Mouse (Mus musculus) spleen, postnatal 4 days (tissue): Measurements from ENCODE around the gene Nmnat2.

Experiments
- DNase-seq, 2 experiments: peaks; one replicate each; pipeline ENCODE4 v3.0.0; 2022; ENCODE audit warnings: low spot score in 2 of 2

Nmnat2 gene

DNA sequence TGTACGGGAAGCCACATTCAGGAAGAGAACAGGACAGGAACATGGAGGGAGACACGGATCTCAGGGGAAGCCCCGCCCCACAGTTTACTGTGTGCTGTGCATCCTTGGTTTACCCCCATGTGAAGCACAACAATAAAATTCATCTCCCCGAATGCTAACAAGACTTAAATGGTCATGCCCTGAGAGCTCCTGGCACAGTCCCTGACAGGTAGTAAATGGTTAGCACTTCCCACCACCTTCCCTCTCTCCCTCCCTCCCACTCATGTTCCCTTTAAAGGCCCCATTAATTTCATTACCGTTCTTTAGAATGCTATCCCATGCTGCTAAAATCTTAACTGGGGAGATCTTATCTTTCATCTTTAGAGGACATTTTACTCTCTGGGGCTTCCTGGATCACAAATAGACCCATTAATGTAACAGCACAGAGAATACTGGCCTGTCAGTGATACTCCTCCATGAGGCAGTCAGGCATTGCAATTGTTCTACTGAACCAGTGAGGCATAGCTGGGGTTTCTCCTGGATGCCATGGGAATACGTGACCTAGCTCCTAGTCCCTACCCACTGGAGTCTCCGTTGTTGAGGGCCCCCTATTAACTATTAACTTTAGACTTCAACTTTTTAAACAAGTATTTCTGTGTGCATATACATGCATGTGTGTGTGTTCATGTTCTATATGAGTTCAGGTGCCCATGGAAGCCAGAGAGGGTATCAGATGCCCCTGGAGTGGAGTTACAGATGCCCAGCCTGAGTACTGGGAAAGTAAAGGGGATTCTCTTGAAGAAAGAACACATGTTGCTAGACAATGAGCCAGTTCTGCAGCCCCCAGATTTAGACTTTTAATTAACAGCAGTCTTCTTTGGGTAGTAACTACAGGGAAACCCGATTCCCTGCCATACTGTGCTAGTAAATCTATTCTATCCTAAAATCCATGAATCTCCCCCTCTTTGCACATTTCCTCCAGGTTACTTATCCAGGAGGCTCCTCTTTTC lies 170.8 kb downstream of the Nmnat2 start:
- DNase-seq = no peak

DNA sequence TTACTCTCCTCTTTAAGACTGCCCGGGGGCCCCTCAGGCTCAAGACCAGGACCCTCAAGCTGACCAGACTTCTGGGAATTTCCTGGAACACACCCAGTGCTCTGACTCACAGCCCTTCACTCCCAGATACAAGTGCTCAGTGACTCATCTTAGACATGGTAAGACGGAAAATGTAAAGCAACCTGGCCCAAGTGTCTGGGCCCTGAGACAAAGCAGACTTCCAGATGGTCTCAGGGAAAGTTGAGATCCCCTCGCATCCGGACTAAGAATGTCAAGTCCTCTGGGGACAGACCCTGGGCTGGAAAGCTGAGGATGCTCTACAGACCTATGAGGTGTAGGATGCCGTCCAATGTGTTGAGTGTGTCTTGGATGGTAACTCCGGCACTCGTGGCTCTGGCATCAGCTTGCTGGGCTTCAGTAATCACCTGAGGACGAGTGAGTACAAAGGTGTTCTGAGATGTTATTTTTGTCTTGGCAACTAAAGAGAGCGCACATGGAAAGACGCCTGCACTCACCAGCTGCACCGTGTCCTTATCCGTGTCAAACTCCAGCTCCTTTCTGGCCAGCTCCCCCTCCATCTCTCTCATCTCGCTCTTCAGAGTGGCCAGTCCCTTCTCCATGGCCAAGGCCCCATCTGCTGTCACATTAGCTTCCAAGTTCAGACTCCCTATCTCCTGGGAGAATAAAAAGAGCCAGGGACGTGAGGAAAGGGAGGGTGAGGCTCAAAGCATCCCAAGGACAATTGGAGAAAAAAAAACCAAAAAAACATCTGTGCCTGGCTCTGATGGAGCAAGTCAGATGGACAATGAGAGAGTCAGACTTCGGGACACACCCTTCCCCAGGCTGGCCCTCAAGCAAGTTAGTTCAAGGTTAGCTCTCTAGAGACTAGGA lies 171.9 kb downstream of the Nmnat2 start:
- DNase-seq = no peak

DNA sequence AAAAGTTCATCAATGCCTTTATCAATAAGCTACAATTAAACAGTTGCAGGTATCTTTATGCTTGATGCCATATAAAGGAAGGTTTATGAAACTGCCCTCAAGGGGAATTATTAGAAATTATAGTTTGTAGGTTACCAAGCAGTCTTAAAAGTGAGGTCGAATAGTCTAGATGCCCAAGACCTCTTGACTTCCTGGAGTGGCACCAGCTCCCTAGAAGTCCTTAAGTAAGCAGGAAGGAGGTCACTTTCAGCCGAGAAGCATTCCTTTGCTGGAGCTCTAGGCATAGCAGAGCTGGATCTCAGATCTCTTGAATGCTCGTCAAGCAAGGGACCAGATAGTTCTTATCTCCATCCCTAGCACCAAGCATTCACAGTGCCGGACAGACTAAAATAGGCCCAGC lies 172.8 kb downstream of the Nmnat2 start:
- no peak for DNase-seq

DNA sequence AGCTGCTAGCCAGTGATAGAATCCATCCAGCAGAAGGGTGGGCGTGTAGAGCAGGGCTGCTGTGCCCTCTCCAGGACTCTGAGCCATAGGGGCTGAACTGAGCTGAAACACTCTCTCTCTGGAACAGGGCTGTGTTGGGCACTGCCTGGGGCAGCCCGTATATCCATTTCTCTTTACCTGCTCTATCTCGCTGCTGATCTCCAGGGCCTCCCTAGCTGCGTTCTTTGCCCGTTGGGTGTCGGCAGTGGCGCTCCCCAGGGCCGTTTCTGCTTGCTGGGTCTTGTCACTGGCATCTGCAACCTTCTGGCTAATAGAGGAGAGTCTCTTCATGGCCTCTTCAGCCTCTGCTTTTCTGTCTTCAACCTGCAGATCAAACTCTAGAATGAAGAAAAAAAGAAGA lies 174.0 kb downstream of the Nmnat2 start:
- no peak for DNase-seq

DNA sequence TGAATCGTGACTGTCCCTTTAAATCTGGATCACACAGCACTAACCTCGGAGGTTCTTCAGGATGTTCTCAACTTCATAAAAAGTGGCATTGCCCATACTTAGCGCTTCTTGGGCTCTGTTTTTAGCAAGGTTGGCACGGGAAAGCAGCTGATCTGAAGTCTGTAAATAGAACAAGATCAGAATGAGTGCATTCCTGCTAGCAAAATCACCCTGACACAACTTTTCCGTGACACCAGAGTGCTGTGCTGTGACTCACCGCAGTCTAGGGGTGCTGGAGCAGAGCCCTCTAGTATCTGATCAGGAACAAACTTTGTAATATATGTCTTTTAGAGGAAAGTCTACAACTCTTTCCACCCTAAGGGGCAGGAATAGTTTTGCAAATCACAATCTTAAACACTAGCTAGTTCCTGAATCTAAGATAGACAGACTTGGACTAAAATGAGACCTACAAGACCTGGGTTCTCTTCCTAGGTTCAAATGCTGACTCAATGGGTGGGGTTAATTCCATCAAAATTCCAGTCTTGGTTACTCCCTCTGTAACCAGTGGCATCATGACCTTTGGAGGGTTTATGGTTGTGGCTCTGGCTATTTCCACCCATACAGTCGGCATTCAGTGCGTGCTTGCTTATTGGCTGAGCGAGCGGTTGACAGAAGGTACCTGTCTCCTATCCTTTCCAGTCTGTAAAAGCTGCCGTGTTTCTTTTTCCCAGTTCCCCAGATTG lies 175.4 kb downstream of the Nmnat2 start:
- DNase-seq = no peak

DNA sequence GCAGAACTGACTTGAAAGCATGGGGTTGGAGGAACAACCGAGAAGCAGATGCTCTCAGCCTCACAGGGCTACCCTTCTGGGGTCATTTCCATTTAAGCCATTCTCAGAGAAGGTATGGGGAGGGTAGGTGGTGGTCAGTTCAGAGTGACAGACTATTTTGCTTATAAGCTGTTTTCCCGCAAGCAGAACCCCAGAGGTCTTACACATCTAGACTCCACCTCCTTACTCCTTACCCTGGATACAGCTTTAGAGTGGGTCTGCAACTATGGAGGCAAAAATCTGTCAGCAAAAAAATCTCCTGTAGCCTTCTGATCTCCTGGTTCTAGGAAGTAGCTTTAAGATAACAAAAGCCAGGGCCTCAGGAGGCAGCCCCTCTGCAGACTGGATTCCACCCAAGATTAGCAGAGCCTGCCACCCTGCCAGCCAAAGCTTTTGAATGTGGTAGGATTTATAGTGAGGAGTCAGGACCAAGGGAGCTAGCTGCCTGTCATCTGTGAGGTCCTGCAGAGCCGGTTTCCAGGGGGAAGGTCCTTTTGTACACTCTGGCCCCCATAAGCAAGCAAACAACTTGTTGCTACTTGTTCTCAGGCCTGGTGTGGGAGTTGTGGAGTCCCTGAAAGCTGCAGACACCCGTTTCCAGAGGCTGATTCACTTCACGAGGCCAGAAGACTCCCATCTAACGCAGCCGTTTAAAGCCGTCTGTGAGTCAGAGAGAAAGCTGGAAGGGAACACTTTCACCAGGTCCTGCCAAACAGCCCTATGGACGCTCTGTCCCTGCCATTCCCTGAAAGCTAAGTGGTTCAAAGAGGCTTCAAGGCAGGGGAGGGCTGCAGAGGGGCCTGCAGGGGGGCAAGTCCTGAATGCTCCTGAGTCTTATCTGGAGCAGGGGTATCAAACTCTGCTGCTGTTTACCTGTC lies 179.3 kb downstream of the Nmnat2 start:
- DNase-seq = no peak

DNA sequence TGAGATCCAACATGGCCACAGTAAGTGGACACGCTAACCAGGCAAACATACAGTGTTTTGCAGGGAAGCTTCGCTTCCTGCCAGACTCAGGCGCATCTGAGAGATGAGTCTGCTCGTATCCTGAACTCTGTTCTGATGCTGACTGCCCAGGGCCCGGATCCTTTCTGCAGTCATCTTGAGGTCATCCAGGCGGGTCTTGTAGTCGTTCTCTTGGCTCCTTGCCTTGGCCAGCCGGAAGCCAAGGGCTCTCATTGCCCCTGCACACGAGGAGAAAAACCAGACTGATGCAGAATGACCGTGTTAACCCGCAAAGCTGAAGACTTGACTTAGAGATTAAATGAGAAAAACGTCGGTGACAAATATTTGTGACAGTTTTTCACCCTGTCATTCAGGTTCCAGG lies 181.9 kb downstream of the Nmnat2 start:
- no peak for DNase-seq

DNA sequence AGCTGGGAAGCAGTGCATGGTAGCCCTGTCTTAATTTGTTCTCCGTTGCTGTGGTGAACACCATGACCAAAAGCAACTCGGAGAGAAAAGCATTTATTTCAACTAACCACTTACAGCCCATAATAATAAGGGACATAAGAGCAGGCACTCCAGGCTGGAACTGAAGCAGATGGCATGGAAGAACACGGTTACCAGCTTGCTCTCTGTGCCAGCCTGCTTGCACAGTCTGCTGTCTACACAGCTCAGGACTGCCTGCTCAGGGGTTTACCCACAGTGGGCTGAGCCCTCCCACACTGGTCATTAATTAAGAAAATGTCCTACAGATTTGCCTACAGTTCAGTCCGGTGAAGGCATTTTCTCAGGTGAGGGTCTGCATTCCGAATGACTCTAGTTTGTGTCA lies 183.7 kb downstream of the Nmnat2 start:
- DNase-seq = no peak

DNA sequence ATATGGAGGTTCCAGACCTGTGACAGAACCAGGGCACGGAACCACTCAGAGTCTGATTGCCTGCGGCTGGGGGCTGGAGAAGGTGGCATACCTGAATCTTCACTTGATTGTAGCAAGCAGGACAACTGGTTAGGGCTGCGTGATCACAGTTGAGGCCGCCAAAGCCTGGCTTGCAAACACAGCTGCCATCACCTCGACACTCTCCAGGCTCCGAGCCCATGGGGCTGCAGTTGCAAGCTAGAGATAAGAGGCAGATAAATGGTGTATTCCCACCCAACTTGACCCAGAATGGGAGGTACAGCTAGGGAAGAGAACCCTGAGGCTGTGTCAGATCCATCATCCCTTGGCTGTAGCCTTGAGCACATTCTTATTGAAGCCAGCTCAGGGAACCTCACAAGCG lies 184.8 kb downstream of the Nmnat2 start:
- no peak for DNase-seq

DNA sequence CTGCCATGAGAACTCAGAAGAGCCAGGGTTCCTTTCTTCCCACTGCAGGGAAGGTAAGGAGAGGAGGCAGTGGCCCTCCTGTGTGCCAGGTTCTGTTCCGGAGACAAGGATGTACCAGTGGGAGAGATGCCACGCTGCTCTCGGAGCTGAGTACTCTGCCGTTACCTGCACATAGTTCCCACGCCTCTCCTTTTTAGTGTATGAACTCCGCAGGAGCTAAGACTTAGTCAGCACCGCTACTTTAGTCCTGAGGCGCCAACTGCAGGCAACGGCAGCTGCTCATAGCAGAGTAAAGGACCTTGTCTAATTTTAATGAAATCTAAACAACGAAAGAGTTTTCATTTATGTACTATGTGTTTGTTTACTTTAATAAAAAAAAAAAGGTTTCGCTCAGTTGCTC lies 185.5 kb downstream of the Nmnat2 start:
- no peak for DNase-seq

DNA sequence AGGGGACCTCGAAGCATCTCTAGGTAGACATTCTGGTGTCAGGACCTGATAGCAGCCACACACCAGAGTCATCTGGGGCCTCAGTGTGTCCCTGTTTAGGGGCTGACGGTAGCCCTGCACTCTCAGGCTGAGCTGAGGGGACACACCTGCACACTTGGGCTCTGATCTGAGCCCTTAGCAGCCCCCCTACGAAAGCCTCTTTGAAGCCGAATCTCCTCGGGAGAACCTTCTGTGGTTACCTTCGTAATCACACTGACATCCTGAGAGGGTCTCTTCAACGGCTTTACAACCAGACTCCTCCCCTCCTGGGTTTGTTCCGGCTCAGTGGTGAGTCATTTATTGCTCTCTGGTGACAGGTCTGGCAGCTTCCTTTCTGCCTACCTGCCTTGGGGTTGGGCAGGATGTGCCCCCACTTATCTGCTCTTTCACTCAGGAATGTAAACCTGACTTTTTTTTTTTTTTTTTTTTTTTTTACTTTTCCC lies 186.0 kb downstream of the Nmnat2 start:
- no peak for DNase-seq

DNA sequence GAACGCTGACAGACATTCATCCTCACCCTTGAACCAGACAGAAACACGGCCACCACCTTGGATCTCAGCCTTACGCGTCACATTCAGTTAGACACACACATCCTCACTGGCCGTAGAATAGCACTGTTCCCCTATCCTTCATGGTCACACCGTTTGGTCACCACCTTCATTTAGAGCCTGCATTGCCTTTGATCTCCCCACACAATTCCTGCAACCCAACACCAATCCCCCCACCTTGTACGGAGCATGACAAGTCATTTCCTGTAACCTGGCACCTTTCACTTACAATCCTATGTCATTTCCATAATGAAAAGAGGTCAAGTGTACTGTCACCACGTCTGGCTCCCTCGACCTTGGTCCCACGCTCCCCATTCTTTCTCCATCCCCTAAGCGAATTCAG lies 189.2 kb downstream of the Nmnat2 start:
- DNase-seq = no peak

DNA sequence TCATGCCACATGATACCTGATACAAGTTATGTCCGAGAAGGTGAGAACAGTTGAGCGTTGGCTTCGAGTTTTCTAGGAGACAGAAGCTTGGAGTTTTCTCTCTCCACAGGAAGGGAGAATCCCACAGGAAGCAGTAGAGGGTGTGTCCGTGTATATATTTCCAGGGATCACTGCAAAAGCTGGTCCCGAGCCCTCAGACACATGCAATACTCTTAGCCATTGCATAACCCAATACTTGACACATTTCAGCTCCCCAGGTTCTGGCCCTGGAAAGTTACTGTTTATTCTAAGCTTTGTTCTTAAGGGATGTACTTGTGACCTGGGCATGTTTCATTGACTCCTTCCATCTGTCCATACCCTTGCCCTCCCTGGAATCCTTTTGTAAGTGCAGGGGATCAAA lies 191.0 kb downstream of the Nmnat2 start:
- DNase-seq = no peak

DNA sequence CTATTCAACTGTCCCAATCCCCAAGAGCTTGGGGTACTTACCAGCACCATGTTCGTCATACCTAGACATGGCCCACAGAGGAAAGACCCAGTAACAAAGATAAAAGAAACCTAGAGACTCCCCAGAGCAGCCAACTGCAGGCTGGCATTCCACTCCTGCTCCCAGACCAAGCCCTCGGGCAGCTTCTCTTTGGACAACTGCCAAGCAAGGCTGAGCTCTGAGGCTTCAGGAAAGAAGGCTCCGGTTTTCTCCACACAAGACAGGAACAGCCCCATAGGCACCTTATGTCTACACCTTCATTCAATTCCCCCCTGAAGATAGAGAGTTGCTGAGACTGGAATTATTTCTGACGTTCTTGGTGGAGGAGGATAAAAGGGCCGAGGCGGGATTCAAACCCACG lies 197.8 kb downstream of the Nmnat2 start:
- no peak for DNase-seq

DNA sequence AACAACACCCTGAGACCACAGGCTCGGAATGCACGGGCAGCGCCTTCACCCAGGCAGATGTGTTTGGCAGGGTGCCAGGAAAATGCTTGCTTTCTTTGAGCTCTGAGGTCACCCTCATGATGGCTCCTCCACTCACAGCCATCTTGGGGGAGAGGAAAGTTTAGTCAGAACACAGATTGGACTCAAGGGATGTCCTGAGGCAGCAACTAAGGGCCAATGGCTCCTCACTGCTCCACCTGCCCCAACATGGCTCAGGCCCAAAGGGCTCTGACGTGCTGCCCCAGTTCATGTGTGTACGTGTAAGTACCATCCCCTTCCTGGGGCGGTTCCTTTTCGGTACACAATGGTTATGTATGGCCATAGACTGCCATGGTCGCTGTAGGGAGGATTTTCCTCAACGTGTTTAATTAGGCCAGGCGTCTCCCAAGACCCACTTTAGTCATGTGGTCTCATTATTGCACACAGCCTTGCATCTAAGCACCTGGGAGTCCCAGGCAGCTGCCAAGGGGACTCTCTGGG lies 198.9 kb downstream of the Nmnat2 start:
- DNase-seq = no peak

DNA sequence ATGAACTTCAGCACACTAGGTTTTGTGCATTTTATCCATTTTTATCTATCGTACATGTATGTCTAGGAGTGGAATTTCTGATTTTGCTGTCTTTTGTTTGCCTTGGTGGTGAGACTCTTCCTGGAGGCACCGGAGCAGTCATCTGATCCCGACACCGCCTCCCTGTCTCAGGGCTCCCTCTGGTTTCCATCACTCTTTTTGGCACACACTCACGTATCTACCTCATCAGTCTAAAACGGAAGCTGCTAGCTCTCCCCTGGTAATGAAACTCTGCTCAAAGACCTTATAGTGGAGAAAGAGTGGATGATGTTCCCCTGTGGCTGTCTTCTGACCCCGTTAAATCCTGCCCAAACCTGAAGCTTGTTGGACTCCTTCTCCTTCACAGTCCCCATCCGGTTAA lies 200.6 kb downstream of the Nmnat2 start:
- DNase-seq = no peak

DNA sequence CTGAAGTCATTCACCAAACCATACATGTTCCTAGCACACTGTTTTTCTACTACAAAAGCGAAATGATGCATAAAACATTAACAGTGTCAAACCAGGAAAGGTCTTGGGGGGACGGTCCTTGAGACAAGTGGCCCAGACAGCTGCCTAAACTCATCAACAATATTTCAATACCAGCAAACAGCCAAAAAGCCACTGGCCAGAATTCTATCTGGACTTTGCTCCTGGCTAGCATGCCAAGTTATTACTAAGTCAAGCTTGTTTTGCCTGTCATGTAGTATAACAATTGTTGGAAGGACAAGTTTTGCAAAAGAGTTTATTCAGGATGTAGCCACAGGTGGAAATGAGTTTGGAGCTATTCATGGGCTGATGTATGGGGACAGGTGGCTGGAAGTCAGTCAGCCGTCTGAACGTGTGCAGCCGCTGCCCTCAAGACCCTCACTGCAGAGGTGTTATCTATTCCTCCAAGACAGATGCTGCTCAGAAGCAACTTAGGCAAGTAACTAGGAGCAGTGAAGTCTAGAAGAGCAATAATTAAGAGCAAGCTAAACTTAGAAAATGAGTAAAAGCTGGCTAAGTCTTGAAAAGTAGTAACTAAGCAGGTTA lies 202.3 kb downstream of the Nmnat2 start:
- no peak for DNase-seq

DNA sequence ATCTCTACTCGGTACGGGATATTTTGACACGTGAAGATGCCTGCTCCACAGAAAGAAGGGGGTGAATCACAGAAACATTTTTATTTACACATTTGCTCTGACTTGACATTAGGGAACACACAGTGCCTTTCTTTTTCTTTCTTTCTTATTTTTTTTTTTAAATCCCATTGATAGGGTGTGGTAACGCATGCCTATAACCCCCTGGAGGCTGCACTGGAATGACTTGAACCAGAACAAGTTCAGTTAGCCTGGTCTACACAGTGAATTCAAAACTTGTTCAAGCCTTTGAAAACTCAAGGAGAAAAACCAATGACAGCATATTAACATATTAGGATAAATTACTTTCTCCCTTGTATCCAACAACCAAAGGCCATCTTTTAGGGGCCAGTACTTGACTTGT lies 204.3 kb downstream of the Nmnat2 start:
- no peak for DNase-seq

DNA sequence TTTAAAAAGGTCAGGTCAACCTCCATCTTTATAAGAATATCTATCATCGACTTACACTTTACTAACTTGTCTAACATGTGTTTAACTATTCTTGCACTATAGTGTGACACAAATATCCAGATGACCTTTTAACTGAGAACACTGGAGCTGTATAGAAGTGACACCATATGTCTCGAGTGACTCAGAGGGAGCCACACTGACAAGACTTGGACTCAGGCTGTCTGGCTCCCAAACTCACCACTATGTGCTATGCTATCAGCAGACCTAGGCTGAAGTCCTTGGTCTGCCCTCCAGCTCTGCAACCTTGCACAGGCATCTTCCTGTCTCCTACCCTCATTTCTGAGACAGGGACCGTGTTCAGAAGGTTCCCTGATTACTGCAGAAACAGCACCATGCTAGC lies 209.0 kb downstream of the Nmnat2 start:
- DNase-seq = no peak

DNA sequence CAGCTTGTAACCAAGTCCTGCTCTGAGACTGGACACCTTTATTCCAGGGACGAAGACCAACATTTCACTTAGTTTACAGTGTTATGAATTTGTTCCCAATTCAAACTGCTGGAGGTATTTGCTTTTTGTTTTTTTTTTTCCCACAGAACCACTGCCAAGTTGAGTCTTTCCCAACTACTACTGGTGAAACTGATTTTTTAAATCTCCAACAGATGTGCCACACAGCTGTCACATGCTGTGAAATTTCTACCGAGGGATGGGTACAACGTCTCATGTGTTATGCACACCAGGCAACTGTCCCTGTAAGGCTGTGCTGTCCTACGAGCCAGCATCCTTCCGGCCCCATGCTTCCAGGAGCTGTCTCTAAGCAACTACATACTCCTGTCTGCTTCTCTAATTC lies 213.5 kb downstream of the Nmnat2 start:
- no peak for DNase-seq
